Comparison of ENCODE assay signal across 26 mouse cellular contexts in genomic region chr15:51734194-51734593, GRCm38 (mm10).
"Had no signal": no experiment of that assay in that cellular context is flagged by ENCODE, and none has a peak within 500 bp of the region (broad histone marks: within the 10 kb centered on the region; RNA-seq: fewer than 3 reads in every experiment).

No protein-coding gene starts in this region.

- H3K9me3 ChIP-seq: heart, embryonic 15.5 days; intestine, embryonic 15.5 days; limb, embryonic 10.5 days; liver, embryonic 12.5 days had no signal

- ATAC-seq: hindbrain, embryonic 16.5 days; inflammation-experienced regulatory T-cells, adult 6 months; intestine, embryonic 15.5 days; intestine, postnatal 0 days; liver, embryonic 12.5 days had no signal

- H3K36me3 ChIP-seq: heart, embryonic 13.5 days; heart, embryonic 15.5 days; intestine, embryonic 15.5 days; limb, embryonic 10.5 days; limb, embryonic 12.5 days; liver, embryonic 12.5 days had no signal

- H3K27ac ChIP-seq: gastrocnemius, adult 2 months; heart, adult 2 months; heart, embryonic 13.5 days; heart, embryonic 15.5 days; hindbrain, embryonic 14.5 days; intestine, embryonic 15.5 days; kidney, postnatal 0 days; layer of hippocampus, adult 2 months; left cerebral cortex, adult 2 months; limb, embryonic 10.5 days; limb, embryonic 12.5 days; liver, embryonic 12.5 days had no signal

- H3K27me3 ChIP-seq: heart, embryonic 13.5 days; heart, embryonic 15.5 days; intestine, embryonic 15.5 days; limb, embryonic 12.5 days; liver, embryonic 12.5 days had no signal

- DNase-seq: gastrocnemius, adult 2 months; gastrocnemius, postnatal 10 days; gastrocnemius, postnatal 25 days; heart, adult 11 months; heart, adult 2 months; heart, postnatal 14 days; heart, postnatal 36 days; kidney, adult 18-20 months; kidney, adult 8-10 months; kidney, postnatal 14 days; kidney, postnatal 36 days; liver had no signal

- H3K4me2 ChIP-seq: heart, embryonic 11.5 days; heart, embryonic 13.5 days; heart, embryonic 15.5 days; hindbrain, embryonic 14.5 days; intestine, embryonic 15.5 days; limb, embryonic 12.5 days; liver, embryonic 12.5 days had no signal

- H3K4me3 ChIP-seq: gastrocnemius, adult 2 months; heart, adult 2 months; heart, embryonic 13.5 days; heart, embryonic 15.5 days; intestine, embryonic 15.5 days; layer of hippocampus, adult 2 months; left cerebral cortex, adult 2 months; limb, embryonic 10.5 days; limb, embryonic 12.5 days; liver, embryonic 12.5 days had no signal

- H3K4me1 ChIP-seq: intestine, embryonic 15.5 days; limb, embryonic 10.5 days; limb, embryonic 12.5 days; liver, embryonic 12.5 days had no signal

- H3K9ac ChIP-seq: heart, embryonic 13.5 days; heart, embryonic 15.5 days; hindbrain, embryonic 14.5 days; intestine, embryonic 15.5 days; limb, embryonic 12.5 days; liver, embryonic 12.5 days had no signal
